Mouse (Mus musculus): Measurements from ENCODE around the gene Hyal6.

Hyal6 gene

GRCm38 (mm10) chr6:24732945-24733344 lies at the start of gene Hyal6:
Gene Hyal6 (plus strand): TSS chr6:24733245.
- in situ Hi-C loops (cut with MboI; ENCODE audit: unreplicated experiment in 2 of 2) = no loop called here

- in situ Hi-C loops (cut with MboI; ENCODE audit: unreplicated experiment in 2 of 2) = no loop called here
Observed at GRCm38 (mm10) chr6:24687871-24688270, 45.2 kb upstream of the Hyal6 start.

- in situ Hi-C loops (cut with MboI; ENCODE audit: unreplicated experiment in 2 of 2) = no loop called here
Observed at GRCm38 (mm10) chr6:24694455-24695410, 38.3 kb upstream of the Hyal6 start.

GRCm38 (mm10) chr6:24696117-24696516 lies 36.9 kb upstream of the Hyal6 start:
- in situ Hi-C loops (cut with MboI; ENCODE audit: unreplicated experiment in 2 of 2) = no loop called here

- in situ Hi-C loops (cut with MboI; ENCODE audit: unreplicated experiment in 2 of 2) = no loop called here
Observed at GRCm38 (mm10) chr6:24697216-24697615, 35.8 kb upstream of the Hyal6 start.

- in situ Hi-C loops (cut with MboI; ENCODE audit: unreplicated experiment in 2 of 2) = loop anchor here in 1 of 2 experiments (25.0 kb wide), 1 partner anchor 1520 kb away; no protein-coding TSS in a partner anchor
Observed at GRCm38 (mm10) chr6:24707090-24707489, 26.0 kb upstream of the Hyal6 start.

- in situ Hi-C loops (cut with MboI; ENCODE audit: unreplicated experiment in 2 of 2) = loop anchor here in 1 of 2 experiments (25.0 kb wide), 1 partner anchor 1520 kb away; no protein-coding TSS in a partner anchor
Observed at GRCm38 (mm10) chr6:24707499-24707898, 25.5 kb upstream of the Hyal6 start.

GRCm38 (mm10) chr6:24721317-24722099 lies 11.5 kb upstream of the Hyal6 start:
- in situ Hi-C loops (cut with MboI; ENCODE audit: unreplicated experiment in 2 of 2) = loop anchor here in 1 of 2 experiments (10.0 to 25.0 kb wide), 2 partner anchors 197 to 1534 kb away; partner anchors contain the start of genes Asb15 and Ndufa5

- in situ Hi-C loops (cut with MboI; ENCODE audit: unreplicated experiment in 2 of 2) = loop anchor here in 1 of 2 experiments (10.0 kb wide), 1 partner anchor 203 kb away; the partner anchor contains the start of genes Asb15 and Ndufa5
Observed at GRCm38 (mm10) chr6:24728130-24728529, 4.9 kb upstream of the Hyal6 start.

GRCm38 (mm10) chr6:24734565-24734964 lies 1.5 kb downstream of the Hyal6 start:
- in situ Hi-C loops (cut with MboI; ENCODE audit: unreplicated experiment in 2 of 2) = no loop called here

- in situ Hi-C loops (cut with MboI; ENCODE audit: unreplicated experiment in 2 of 2) = no loop called here
Observed at GRCm38 (mm10) chr6:24748029-24748428, 15.0 kb downstream of the Hyal6 start, which contains the start of gene Hyal4. Gene Hyal4 (plus strand): TSS chr6:24748329.

- in situ Hi-C loops (cut with MboI; ENCODE audit: unreplicated experiment in 2 of 2) = no loop called here
Observed at GRCm38 (mm10) chr6:24759281-24759680, 26.2 kb downstream of the Hyal6 start.

- in situ Hi-C loops (cut with MboI; ENCODE audit: unreplicated experiment in 2 of 2) = no loop called here
Observed at GRCm38 (mm10) chr6:24766261-24766660, 33.2 kb downstream of the Hyal6 start.

GRCm38 (mm10) chr6:24779182-24779581 lies 46.1 kb downstream of the Hyal6 start:
- in situ Hi-C loops (cut with MboI; ENCODE audit: unreplicated experiment in 2 of 2) = no loop called here

GRCm38 (mm10) chr6:24790888-24791287 lies 57.8 kb downstream of the Hyal6 start, which contains the start of gene Spam1:
Gene Spam1 (plus strand): TSS chr6:24791188.
- in situ Hi-C loops (cut with MboI; ENCODE audit: unreplicated experiment in 2 of 2) = no loop called here
